Mouse (Mus musculus): ENCODE data around the gene Arap1. TPM values are rescaled to one million over a fixed set of nuclear protein-coding genes. Genes with fewer than 3 reads are reported as not detected.

Arap1 gene
- 32.6 and 35.1 TPM in 2 replicates for polyA plus RNA-seq (2015; fragmentation: Nextera tagmentation; extraction: Ambion mirVana)

GRCm38 (mm10) chr7:101347767-101348270, at the start of gene Arap1:
Gene Arap1 (plus strand): TSS chr7:101348067.
- Histone ChIP-seq H3K4me2 (ENCODE audit: low read depth, low read length) (peak within 1 kb of the TSS; percentile 98), H3K4me3 (ENCODE audit: low read length) (peak within 1 kb of the TSS; percentile 76), H3K9me3 (replicated peaks; ENCODE audit: control insufficient read depth, low read length) (no peaks in the 10 kb centered on the region), H3K27ac (ENCODE audit: low read length) (no peak within 1 kb of the TSS), H3K27me3 (ENCODE audit: control insufficient read depth, insufficient read depth, low read length) (peaks cover 12% of the 10 kb centered on the region; the same call in 1 of the 2 replicates), H3K36me3 (ENCODE audit: control insufficient read depth, insufficient read depth) (no peaks in the 10 kb centered on the region), H3K4me1 (ENCODE audit: control insufficient read depth, insufficient read depth, low read length) (peaks cover 17% of the 10 kb centered on the region), H3K9ac (ENCODE audit: low read length) (peak within 1 kb of the TSS; percentile 79)
- ATAC-seq (replicated peaks; ENCODE audit: extremely low read depth, insufficient read depth, low FRiP score): peak; percentile 81
- under 1% methylated on average over 35 of the region's 35 CpGs for WGBS

- Histone ChIP-seq H3K4me2 (ENCODE audit: low read depth, low read length) (no peak overlapping the region), H3K4me1 (ENCODE audit: control insufficient read depth, insufficient read depth, low read length) (peaks cover 26% of the 10 kb centered on the region), H3K27ac (ENCODE audit: low read length) (no peak overlapping the region), H3K4me3 (ENCODE audit: low read length) (no peak overlapping the region), H3K36me3 (ENCODE audit: control insufficient read depth, insufficient read depth) (peaks cover 5% of the 10 kb centered on the region; the same call in 1 of the 2 replicates), H3K9me3 (replicated peaks; ENCODE audit: control insufficient read depth, low read length) (no peaks in the 10 kb centered on the region), H3K27me3 (ENCODE audit: control insufficient read depth, insufficient read depth, low read length) (no peaks in the 10 kb centered on the region), H3K9ac (ENCODE audit: low read length) (no peak overlapping the region)
- 82% methylated on average over 3 of the region's 3 CpGs for WGBS
- no peak for ATAC-seq (replicated peaks; ENCODE audit: extremely low read depth, insufficient read depth, low FRiP score)
Measured at GRCm38 (mm10) chr7:101298375-101298774, 49.5 kb upstream of the Arap1 start.

- Histone ChIP-seq H3K36me3 (ENCODE audit: control insufficient read depth, insufficient read depth) (no peaks in the 10 kb centered on the region), H3K4me2 (ENCODE audit: low read depth, low read length) (peak overlapping the region; percentile 75), H3K9ac (ENCODE audit: low read length) (peak overlapping the region; percentile 83), H3K27me3 (ENCODE audit: control insufficient read depth, insufficient read depth, low read length) (no peaks in the 10 kb centered on the region), H3K4me3 (ENCODE audit: low read length) (peak overlapping the region; percentile 75), H3K27ac (ENCODE audit: low read length) (peak overlapping the region; percentile 84), H3K9me3 (replicated peaks; ENCODE audit: control insufficient read depth, low read length) (no peaks in the 10 kb centered on the region), H3K4me1 (ENCODE audit: control insufficient read depth, insufficient read depth, low read length) (peaks cover 23% of the 10 kb centered on the region)
- under 1% methylated on average over 30 of the region's 30 CpGs for WGBS
- peak; percentile 15 for ATAC-seq (replicated peaks; ENCODE audit: extremely low read depth, insufficient read depth, low FRiP score)
Measured at GRCm38 (mm10) chr7:101301361-101301880, 46.4 kb upstream of the Arap1 start.

GRCm38 (mm10) chr7:101301881-101302456, 45.9 kb upstream of the Arap1 start, which contains the start of gene Atg16l2:
Gene Atg16l2 (minus strand): TSS chr7:101302251.
- H3K9ac ChIP-seq (ENCODE audit: low read length): peak within 1 kb of the TSS; percentile 83
- peak within 1 kb of the TSS; percentile 75 for H3K4me3 ChIP-seq (ENCODE audit: low read length)
- under 1% methylated on average over 37 of the region's 39 CpGs for WGBS
- H3K9me3 ChIP-seq (replicated peaks; ENCODE audit: control insufficient read depth, low read length): no peaks in the 10 kb centered on the region
- ATAC-seq (replicated peaks; ENCODE audit: extremely low read depth, insufficient read depth, low FRiP score): peak; percentile 97
- H3K27ac ChIP-seq (ENCODE audit: low read length): peak within 1 kb of the TSS; percentile 84
- peak within 1 kb of the TSS; percentile 75 for H3K4me2 ChIP-seq (ENCODE audit: low read depth, low read length)
- peaks cover 19% of the 10 kb centered on the region for H3K4me1 ChIP-seq (ENCODE audit: control insufficient read depth, insufficient read depth, low read length)
- no peaks in the 10 kb centered on the region for H3K27me3 ChIP-seq (ENCODE audit: control insufficient read depth, insufficient read depth, low read length)
- no peaks in the 10 kb centered on the region for H3K36me3 ChIP-seq (ENCODE audit: control insufficient read depth, insufficient read depth)

- 31% methylated on average over 7 of the region's 7 CpGs for WGBS
- Histone ChIP-seq H3K4me2 (ENCODE audit: low read depth, low read length) (peak overlapping the region; percentile 75), H3K9ac (ENCODE audit: low read length) (peak overlapping the region; percentile 83), H3K9me3 (replicated peaks; ENCODE audit: control insufficient read depth, low read length) (no peaks in the 10 kb centered on the region), H3K4me3 (ENCODE audit: low read length) (peak overlapping the region; percentile 75), H3K4me1 (ENCODE audit: control insufficient read depth, insufficient read depth, low read length) (peaks cover 15% of the 10 kb centered on the region), H3K27ac (ENCODE audit: low read length) (peak overlapping the region; percentile 84), H3K27me3 (ENCODE audit: control insufficient read depth, insufficient read depth, low read length) (no peaks in the 10 kb centered on the region), H3K36me3 (ENCODE audit: control insufficient read depth, insufficient read depth) (no peaks in the 10 kb centered on the region)
- ATAC-seq (replicated peaks; ENCODE audit: extremely low read depth, insufficient read depth, low FRiP score): no peak
Measured at GRCm38 (mm10) chr7:101302691-101303090, 45.2 kb upstream of the Arap1 start.

- H3K36me3 ChIP-seq (ENCODE audit: control insufficient read depth, insufficient read depth): no peaks in the 10 kb centered on the region
- no peaks in the 10 kb centered on the region for H3K27me3 ChIP-seq (ENCODE audit: control insufficient read depth, insufficient read depth, low read length)
- 24% methylated on average over 2 of the region's 2 CpGs for WGBS
- no peak overlapping the region for H3K4me2 ChIP-seq (ENCODE audit: low read depth, low read length)
- no peak for ATAC-seq (replicated peaks; ENCODE audit: extremely low read depth, insufficient read depth, low FRiP score)
- no peak overlapping the region for H3K9ac ChIP-seq (ENCODE audit: low read length)
- no peak overlapping the region for H3K27ac ChIP-seq (ENCODE audit: low read length)
- no peaks in the 10 kb centered on the region for H3K9me3 ChIP-seq (replicated peaks; ENCODE audit: control insufficient read depth, low read length)
- peaks cover 12% of the 10 kb centered on the region for H3K4me1 ChIP-seq (ENCODE audit: control insufficient read depth, insufficient read depth, low read length)
- H3K4me3 ChIP-seq (ENCODE audit: low read length): no peak overlapping the region
Measured at GRCm38 (mm10) chr7:101306841-101307240, 41.0 kb upstream of the Arap1 start.

GRCm38 (mm10) chr7:101309985-101310326, 37.9 kb upstream of the Arap1 start:
- Histone ChIP-seq H3K4me1 (ENCODE audit: control insufficient read depth, insufficient read depth, low read length) (peaks cover 17% of the 10 kb centered on the region), H3K36me3 (ENCODE audit: control insufficient read depth, insufficient read depth) (no peaks in the 10 kb centered on the region), H3K9ac (ENCODE audit: low read length) (peak overlapping the region; percentile 87), H3K27ac (ENCODE audit: low read length) (peak overlapping the region; percentile 99), H3K4me2 (ENCODE audit: low read depth, low read length) (peak overlapping the region; percentile 68), H3K4me3 (ENCODE audit: low read length) (peak overlapping the region; percentile 65), H3K9me3 (replicated peaks; ENCODE audit: control insufficient read depth, low read length) (no peaks in the 10 kb centered on the region), H3K27me3 (ENCODE audit: control insufficient read depth, insufficient read depth, low read length) (no peaks in the 10 kb centered on the region)
- no peak for ATAC-seq (replicated peaks; ENCODE audit: extremely low read depth, insufficient read depth, low FRiP score)
- 35% methylated on average over 5 of the region's 5 CpGs for WGBS

GRCm38 (mm10) chr7:101310327-101311028, 37.4 kb upstream of the Arap1 start:
- Histone ChIP-seq H3K4me2 (ENCODE audit: low read depth, low read length) (peak overlapping the region; percentile 68), H3K4me3 (ENCODE audit: low read length) (peak overlapping the region; percentile 65), H3K36me3 (ENCODE audit: control insufficient read depth, insufficient read depth) (no peaks in the 10 kb centered on the region), H3K9me3 (replicated peaks; ENCODE audit: control insufficient read depth, low read length) (no peaks in the 10 kb centered on the region), H3K9ac (ENCODE audit: low read length) (peak overlapping the region; percentile 87), H3K27ac (ENCODE audit: low read length) (peak overlapping the region; percentile 99), H3K27me3 (ENCODE audit: control insufficient read depth, insufficient read depth, low read length) (no peaks in the 10 kb centered on the region), H3K4me1 (ENCODE audit: control insufficient read depth, insufficient read depth, low read length) (peaks cover 17% of the 10 kb centered on the region)
- WGBS: under 1% methylated on average over 43 of the region's 43 CpGs
- ATAC-seq (replicated peaks; ENCODE audit: extremely low read depth, insufficient read depth, low FRiP score): peak; percentile 94

GRCm38 (mm10) chr7:101311061-101311460, 36.8 kb upstream of the Arap1 start:
- H3K4me1 ChIP-seq (ENCODE audit: control insufficient read depth, insufficient read depth, low read length): peaks cover 17% of the 10 kb centered on the region
- no peaks in the 10 kb centered on the region for H3K27me3 ChIP-seq (ENCODE audit: control insufficient read depth, insufficient read depth, low read length)
- peak overlapping the region; percentile 65 for H3K4me3 ChIP-seq (ENCODE audit: low read length)
- H3K27ac ChIP-seq (ENCODE audit: low read length): peak overlapping the region; percentile 70
- ATAC-seq (replicated peaks; ENCODE audit: extremely low read depth, insufficient read depth, low FRiP score): no peak
- peak overlapping the region; percentile 60 for H3K4me2 ChIP-seq (ENCODE audit: low read depth, low read length)
- no peaks in the 10 kb centered on the region for H3K36me3 ChIP-seq (ENCODE audit: control insufficient read depth, insufficient read depth)
- WGBS: 17% methylated on average over 2 of the region's 2 CpGs
- H3K9ac ChIP-seq (ENCODE audit: low read length): peak overlapping the region; percentile 51
- H3K9me3 ChIP-seq (replicated peaks; ENCODE audit: control insufficient read depth, low read length): no peaks in the 10 kb centered on the region
